Mouse (Mus musculus): Measurements from ENCODE around the gene Ofcc1.

Gene Ofcc1

GRCm38 (mm10) chr13:40361288-40361687 lies at the start of gene Ofcc1:
Gene Ofcc1, minus strand, starts transcription at chr13:40361450.
- DNase-seq (ENCODE audit: low read depth): peak; percentile 20

DNA sequence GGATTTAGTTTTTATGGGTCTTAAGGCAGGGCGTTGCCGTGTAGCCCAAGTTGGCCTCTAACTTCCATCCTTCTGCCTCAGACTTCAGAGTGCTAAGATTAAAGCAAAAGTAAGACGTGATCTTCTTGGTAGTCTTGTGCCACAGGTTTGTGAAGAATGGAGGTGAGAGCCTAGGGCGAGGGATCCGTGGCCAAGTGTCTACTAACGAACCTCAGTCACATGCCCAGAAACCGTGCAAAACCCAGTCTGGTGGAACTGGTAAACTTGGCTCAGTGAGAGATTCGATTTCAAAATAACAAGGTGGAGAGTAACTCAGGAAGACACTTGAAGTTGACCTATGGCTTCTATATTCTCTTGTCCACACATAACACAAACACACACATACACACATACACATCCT lies 28.9 kb upstream of the Ofcc1 start:
- DNase-seq (ENCODE audit: low read depth): no peak

DNA sequence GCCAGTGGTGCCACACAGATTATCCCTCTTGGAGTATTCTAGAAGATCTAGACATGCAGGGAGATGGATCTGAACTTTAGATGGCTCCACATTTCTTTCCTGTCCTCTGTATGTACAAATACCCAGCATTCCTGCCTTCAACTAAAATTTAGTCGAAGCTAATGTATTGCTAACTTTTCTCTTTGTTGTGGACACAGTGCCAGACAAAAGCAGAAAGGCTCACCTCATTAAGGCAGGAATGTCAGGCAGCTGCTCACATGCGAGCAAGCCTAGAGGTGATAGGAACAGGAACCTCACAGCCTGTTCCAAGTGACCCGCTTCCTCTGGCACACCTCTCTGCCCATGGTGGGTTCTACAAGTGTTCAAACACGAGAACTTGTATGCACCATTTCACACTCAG lies 26.2 kb upstream of the Ofcc1 start:
- no peak for DNase-seq (ENCODE audit: low read depth)

DNA sequence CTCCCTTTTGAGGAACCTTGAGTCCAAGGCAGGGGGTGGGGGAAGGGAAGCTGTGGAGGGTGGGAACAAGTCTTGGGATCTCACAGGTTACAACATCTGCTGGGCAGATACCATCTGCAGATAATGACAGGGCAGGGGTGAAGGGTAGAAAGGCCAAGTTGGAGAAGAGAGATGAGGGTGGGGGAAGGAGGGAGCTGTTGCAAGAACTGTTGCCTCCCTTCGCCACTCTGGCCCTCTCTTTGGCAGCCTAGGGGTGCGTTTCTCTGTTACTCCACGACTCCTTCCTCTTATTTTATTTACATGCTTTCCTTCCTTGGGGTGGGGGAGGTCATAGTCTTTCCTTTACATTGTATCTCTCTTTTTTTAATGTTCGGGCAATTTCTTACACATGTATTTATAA lies 23.7 kb upstream of the Ofcc1 start:
- no peak for DNase-seq (ENCODE audit: low read depth)

GRCm38 (mm10) chr13:40376773-40377172 lies 15.5 kb upstream of the Ofcc1 start:
- DNase-seq (ENCODE audit: low read depth): no peak

- DNase-seq (ENCODE audit: low read depth): no peak
Measured at GRCm38 (mm10) chr13:40366762-40367161, 5.5 kb upstream of the Ofcc1 start.

DNA sequence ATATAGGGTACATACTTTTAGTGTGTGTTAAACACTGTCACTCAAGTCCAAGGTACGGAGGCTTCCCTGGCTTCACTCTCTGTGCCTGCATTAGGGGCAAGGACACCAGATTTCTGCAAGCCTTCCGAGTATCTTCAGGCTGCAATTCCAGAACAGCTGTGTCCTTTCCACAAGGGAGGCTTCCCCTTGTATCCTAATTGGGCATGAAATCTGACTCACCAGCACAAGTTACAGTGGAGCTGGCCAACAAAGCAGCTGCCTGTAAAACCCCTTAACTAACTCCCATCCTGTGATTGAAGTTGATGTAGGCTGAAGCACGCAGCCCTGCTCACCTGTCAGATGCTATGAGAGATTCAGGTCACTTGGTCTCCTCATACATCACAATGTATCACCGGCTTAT lies 3.6 kb upstream of the Ofcc1 start:
- no peak for DNase-seq (ENCODE audit: low read depth)

DNA sequence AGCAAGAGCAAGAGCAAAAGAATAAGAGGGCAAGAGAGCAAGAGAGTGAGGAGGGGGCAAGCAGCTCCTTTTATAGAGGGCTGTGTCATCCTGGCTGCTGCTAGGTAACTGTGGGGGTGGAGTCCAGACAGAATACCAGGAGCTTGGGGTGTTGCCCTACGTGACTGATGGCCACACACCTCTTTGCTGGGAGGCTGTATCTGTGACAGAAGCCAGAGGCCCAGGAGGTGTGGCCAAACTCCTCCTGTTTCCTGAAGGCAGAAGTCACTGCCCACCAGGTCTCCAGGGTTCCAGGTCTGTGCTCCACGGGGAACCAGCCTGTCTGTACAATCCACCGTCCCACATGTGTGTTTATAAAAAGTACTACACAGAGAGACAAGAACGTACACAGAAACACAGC lies 558 bp downstream of the Ofcc1 start:
- no peak for DNase-seq (ENCODE audit: low read depth)

DNA sequence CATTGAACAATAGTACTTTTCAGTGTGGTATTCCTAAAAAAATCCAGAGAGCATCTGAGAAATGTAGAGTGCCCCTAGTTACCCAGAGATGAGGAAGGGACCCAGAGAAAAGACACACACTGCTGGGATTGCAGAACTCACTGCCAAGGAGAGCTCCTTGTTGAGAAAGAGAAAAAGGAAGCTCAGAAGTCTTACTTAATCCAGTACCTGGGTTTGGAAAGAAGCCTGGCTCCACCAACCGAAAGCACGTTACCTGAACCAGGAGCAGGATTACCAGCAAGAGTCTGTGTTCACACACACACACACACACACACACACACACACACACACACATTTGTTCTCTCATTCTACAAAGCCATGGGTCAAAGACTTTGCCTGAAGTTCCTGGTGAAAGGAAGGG lies 14.2 kb downstream of the Ofcc1 start:
- no peak for DNase-seq (ENCODE audit: low read depth)

DNA sequence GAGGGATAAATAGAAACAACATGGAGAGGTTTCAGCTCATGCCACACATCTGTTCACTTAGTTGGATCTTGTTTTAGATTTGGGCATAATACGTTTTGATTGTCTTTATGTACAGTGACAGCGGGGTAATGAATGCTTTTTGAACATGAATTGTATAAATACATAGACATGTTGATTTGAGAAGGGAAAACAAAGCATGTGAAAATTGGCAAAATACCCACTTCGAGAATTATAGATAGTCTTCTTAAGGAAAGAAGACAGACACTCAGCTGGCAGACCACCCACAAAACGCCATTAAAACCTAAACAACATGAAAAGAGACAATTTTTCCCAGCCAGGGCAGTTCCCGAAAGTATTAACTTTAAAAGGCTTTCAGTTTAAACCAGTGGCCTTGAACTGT lies 37.9 kb downstream of the Ofcc1 start:
- DNase-seq (ENCODE audit: low read depth): no peak

- DNase-seq (ENCODE audit: low read depth): peak; percentile 15
Measured at GRCm38 (mm10) chr13:40320814-40321525, 40.3 kb downstream of the Ofcc1 start.

GRCm38 (mm10) chr13:40317731-40318130 lies 43.5 kb downstream of the Ofcc1 start:
- DNase-seq (ENCODE audit: low read depth): peak; percentile 5

DNA sequence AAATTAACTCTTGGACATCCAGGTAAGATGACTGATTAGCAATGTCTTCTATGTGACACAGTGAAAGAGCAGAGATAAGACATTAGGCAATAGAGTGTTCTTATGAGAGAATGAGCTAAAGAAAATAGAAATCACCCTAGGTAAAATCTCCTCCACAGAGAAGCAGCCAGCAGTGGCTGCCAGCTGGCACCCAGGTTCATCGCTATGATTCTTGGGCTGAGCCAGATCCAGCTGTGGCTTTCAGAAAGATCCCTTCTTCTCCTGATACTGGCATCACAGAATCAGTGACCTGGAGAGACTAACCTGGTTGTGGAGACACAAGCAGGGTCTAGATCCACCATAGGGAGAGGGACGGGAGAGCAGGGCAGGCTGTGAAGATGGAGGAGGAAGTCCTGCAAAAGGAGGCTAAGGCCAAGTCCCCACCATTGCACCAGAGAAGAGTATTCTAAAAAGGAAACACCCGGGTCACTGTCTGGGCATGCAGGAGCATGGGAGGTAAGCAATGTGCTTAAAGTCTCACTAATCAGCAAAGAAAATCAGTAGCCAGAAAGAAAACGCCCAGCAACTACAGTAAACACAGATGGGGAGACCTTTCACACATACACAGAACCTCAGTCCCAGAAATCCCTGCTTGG lies 46.0 kb downstream of the Ofcc1 start:
- DNase-seq (ENCODE audit: low read depth): no peak

DNA sequence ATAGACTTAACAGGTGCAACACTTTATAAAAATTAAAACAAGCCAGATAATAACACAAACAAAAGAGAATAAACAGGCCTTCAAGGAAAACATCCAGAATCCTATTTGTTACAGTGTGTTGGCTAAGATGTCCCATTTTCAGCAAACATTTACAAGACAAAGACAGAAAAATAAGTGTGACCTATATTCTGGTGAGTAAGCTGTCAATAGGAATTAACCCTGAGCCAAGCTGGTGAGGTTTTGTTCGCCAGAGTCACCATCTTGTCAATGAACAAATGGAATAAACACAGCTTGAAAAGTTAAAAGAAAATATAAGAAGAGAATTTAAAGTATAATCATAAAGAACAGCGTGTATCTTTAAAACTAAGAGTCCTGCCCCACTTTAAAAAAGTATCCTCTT lies 68.4 kb downstream of the Ofcc1 start:
- DNase-seq (ENCODE audit: low read depth): no peak

- DNase-seq (ENCODE audit: low read depth): no peak
Measured at GRCm38 (mm10) chr13:40290846-40291245, 70.4 kb downstream of the Ofcc1 start.

DNA sequence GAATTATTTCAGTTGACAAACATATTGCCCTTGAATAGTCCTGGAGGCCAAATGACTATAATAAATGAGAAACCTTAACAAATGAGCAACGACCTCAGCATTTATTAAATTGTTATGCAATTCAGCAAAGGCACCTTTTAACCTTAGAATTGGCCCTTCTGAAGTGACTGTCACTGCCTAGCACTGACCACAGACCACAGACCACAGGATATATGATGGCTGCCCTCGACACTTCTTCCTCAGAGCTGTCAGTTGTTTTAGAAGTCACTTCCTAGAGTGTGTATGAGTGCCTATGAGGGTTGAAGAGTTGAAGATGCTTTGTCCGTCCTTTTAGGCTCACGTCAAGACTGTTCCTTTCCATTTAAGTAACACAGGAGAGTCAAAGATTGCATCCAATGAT lies 72.6 kb downstream of the Ofcc1 start:
- peak; percentile 63 for DNase-seq (ENCODE audit: low read depth)

GRCm38 (mm10) chr13:40287266-40288002 lies 73.8 kb downstream of the Ofcc1 start:
- DNase-seq (ENCODE audit: low read depth): no peak

DNA sequence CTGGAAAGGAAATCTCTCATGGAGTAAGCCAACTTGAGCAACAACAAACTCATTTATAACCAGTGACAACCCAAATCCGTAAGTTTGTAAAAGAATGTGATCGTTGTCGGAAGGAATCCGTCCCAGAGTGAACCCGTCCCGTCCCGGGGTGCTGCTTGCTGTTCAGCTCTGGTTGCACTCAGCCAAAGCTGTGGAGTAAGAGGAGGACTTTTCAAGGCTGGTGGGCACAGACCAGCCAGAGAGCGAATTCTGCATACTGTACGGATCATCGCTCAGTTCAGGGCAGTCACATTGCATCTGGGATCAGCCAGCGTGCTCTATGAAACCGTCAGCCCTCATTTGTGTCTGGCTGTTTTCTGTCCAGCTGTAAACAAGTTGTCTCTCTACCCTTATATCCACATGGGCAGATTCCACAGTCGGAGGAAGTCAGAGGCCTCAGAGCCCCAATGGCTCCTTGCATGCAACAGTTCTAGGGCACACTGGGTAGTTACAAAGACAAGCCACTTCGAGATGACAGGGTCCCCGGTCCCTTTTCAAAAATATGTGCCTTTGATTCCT lies 75.9 kb downstream of the Ofcc1 start:
- no peak for DNase-seq (ENCODE audit: low read depth)

GRCm38 (mm10) chr13:40280616-40281015 lies 80.6 kb downstream of the Ofcc1 start:
- DNase-seq (ENCODE audit: low read depth): no peak

DNA sequence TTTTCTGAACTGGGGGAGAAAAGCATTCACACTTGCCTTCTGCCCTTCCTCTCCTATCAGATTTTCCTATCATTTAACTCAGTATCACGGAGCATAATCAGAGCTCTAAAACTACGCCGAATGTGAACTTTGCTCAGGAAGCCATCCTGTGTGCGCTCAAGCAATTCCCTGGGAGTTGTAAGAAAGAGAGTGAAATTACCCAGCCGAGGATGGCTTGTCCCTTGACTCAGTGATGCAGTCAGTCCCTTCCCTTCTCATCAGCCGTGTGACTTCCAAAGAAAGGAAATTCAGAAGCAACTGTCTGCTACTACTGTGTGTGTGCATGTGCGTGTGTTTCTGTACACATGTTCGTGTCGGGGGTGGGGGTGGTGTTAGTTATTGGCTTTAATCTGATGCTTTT lies 93.7 kb downstream of the Ofcc1 start:
- DNase-seq (ENCODE audit: low read depth): no peak

DNA sequence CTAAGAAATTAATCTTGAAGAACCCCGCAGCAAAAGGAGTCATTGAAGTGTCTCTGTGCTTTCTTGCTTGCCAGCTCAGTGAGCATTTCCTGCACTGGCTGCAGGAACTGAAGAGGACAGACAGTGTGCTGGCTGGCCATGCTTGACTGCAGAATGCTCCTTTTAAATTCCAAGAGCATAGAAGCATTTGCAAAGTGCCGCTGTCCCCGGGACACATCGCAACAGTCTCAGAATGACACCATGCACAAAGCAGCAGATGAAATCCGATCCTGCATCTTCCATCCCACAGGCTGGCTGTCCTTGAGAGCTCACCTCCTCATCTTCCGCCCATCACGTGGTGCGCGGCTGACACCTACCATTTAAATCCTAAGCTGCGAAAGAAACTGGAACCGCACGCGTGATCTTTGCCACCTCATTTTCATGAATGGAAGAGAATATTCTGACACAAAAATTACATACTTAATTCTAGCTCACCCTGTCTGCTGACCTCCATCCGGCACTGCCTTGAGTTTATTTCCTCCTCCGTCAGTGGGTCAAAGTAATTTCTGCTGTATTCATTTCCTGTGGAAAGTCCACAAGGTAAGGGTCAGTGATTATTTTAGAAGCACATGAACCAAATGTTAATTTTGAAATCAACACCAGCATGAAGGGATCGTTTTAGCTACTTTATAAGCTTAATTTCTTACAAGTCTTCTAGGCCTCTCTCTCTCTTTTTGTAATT lies 98.0 kb downstream of the Ofcc1 start:
- DNase-seq (ENCODE audit: low read depth): no peak

- no peak for DNase-seq (ENCODE audit: low read depth)
Measured at GRCm38 (mm10) chr13:40258757-40259156, 102.5 kb downstream of the Ofcc1 start.

All from 416B (cell line).